Mouse (Mus musculus) forebrain, embryonic 16.5 days (tissue): ENCODE measurements around the gene Egf. TPM values are rescaled to one million over a fixed set of nuclear protein-coding genes. Genes with fewer than 3 reads are reported as not detected.

Experiments
- ATAC-seq: fragments of 200-750 bp; cut with Nextera tagmentation; 2 replicates; pipeline ENCODE4 v1.8.0; 2017; ENCODE audit warnings: mild to moderate bottlenecking, moderate library complexity
- H3K27ac ChIP-seq: fragments of 300-500 bp; sonication (generic); 2 replicates; pipeline ENCODE4 v1.5.1; 2014; ENCODE audit warnings: low read length, control low read depth
- H3K27me3 ChIP-seq: fragments of 300-500 bp; sonication (generic); replicated peaks from 2 replicates; pipeline ENCODE4 v1.6.1; 2014; ENCODE audit warnings: low read length; ENCODE audit not compliant: control insufficient read depth, insufficient read depth
- H3K36me3 ChIP-seq: fragments of 300-500 bp; sonication (generic); 2 replicates; pipeline ENCODE4 v1.6.1; 2014; ENCODE audit not compliant: control insufficient read depth, insufficient read depth
- H3K4me1 ChIP-seq: fragments of 300-500 bp; sonication (generic); replicated peaks from 2 replicates; pipeline ENCODE4 v1.6.1; 2014; ENCODE audit warnings: low read length; ENCODE audit not compliant: control insufficient read depth, insufficient read depth
- H3K4me2 ChIP-seq: fragments of 300-500 bp; sonication (generic); 2 replicates; pipeline ENCODE4 v1.6.1; 2014; ENCODE audit warnings: mild to moderate bottlenecking, low read length, control low read depth
- H3K4me3 ChIP-seq: fragments of 300-500 bp; sonication (generic); replicated peaks from 2 replicates; pipeline ENCODE4 v1.5.1; 2014; ENCODE audit warnings: mild to moderate bottlenecking, low read length, control low read depth
- H3K9ac ChIP-seq: fragments of 300-500 bp; sonication (generic); replicated peaks from 2 replicates; pipeline ENCODE4 v1.6.1; 2014; ENCODE audit warnings: low read depth, low read length, control low read depth
- H3K9me3 ChIP-seq: fragments of 300-500 bp; sonication (generic); 2 replicates; pipeline ENCODE4 v1.6.1; 2016; ENCODE audit warnings: low read length; ENCODE audit not compliant: control insufficient read depth
- WGBS: fragments of 180-500 bp; shearing (Covaris S2); extraction: QIAGEN DNeasy Blood & Tissue Kit; methylation state at CpG from one replicate; pipeline ENCODE4 v1.1.7; 2014; 5-methylcytosine and 5-hydroxymethylcytosine counted together
- microRNA-seq: library from miRNA; unstranded; fragments of <30 nt; microRNA quantifications from one replicate; pipeline ENCODE4, GENCODE M21; 2017
- polyA plus RNA-seq: library from polyadenylated mRNA; unstranded; fragments of >200 nt; fragmentation: Nextera tagmentation; extraction: Ambion mirVana; gene quantifications from 2 replicates; pipeline ENCODE4 v1.2.1, GENCODE M21; 2015

The Egf gene
- polyA plus RNA-seq, 1 experiment from 2014 or later = 3.0 TPM

GRCm38 (mm10) chr3:129637446-129637845 lies 117.7 kb downstream of the Egf start:
- Histone ChIP-seq H3K4me3 (no peak overlapping the region), H3K27ac (no peak overlapping the region), H3K9ac (no peak overlapping the region), H3K9me3 (no peaks in the 10 kb centered on the region), H3K4me1 (peaks cover 7% of the 10 kb centered on the region), H3K36me3 (0 out of 2 replicates have a peak, but pooled peaks cover 2% of the 10 kb centered on the region), H3K4me2 (no peak overlapping the region), H3K27me3 (no peaks in the 10 kb centered on the region)
- no peak for ATAC-seq
- 88% methylated on average over 6 of the region's 6 CpGs for WGBS

- peak; percentile 72 for ATAC-seq
- WGBS = 87% methylated on average over 11 of the region's 11 CpGs
- H3K9me3 ChIP-seq = no peaks in the 10 kb centered on the region
- H3K4me2 ChIP-seq = no peak overlapping the region
- no peaks in the 10 kb centered on the region for H3K27me3 ChIP-seq
- no peak overlapping the region for H3K4me3 ChIP-seq
- H3K9ac ChIP-seq = no peak overlapping the region
- H3K4me1 ChIP-seq = no peaks in the 10 kb centered on the region
- 0 out of 2 replicates have a peak, but pooled peaks cover 2% of the 10 kb centered on the region for H3K36me3 ChIP-seq
- H3K27ac ChIP-seq = no peak overlapping the region
Measured at GRCm38 (mm10) chr3:129634260-129634901, 120.7 kb downstream of the Egf start.

GRCm38 (mm10) chr3:129633518-129633917 lies 121.6 kb downstream of the Egf start:
- H3K36me3 ChIP-seq = 0 out of 2 replicates have a peak, but pooled peaks cover 2% of the 10 kb centered on the region
- H3K27me3 ChIP-seq = no peaks in the 10 kb centered on the region
- H3K4me2 ChIP-seq = no peak overlapping the region
- H3K4me3 ChIP-seq = no peak overlapping the region
- no peaks in the 10 kb centered on the region for H3K4me1 ChIP-seq
- 73% methylated on average over 8 of the region's 8 CpGs for WGBS
- ATAC-seq = no peak
- no peak overlapping the region for H3K27ac ChIP-seq
- no peaks in the 10 kb centered on the region for H3K9me3 ChIP-seq
- no peak overlapping the region for H3K9ac ChIP-seq

DNA sequence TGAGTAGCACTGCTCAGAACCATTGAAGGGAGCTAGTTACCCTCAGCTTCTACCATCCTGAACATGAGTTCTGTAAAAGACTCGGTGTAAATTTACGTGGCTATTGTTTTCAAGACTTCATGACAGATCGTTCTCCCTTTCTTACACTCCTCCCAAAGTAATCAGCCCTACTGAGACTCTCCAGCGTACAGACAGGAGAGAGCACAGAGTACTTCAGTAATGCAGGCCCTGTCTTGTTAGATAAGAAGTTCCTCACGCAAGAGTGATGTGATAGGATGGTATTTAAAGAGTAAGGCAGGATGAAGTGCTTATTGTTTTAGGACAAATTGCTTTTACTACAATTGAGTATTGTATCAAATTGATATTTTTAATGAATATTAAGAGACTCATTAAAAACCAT lies 123.3 kb downstream of the Egf start:
- 0 out of 2 replicates have a peak, but pooled peaks cover 2% of the 10 kb centered on the region for H3K36me3 ChIP-seq
- no peaks in the 10 kb centered on the region for H3K27me3 ChIP-seq
- H3K9me3 ChIP-seq = no peaks in the 10 kb centered on the region
- ATAC-seq = no peak
- no peak overlapping the region for H3K4me2 ChIP-seq
- H3K4me3 ChIP-seq = no peak overlapping the region
- H3K4me1 ChIP-seq = no peaks in the 10 kb centered on the region
- H3K9ac ChIP-seq = no peak overlapping the region
- H3K27ac ChIP-seq = no peak overlapping the region
- WGBS = 91% methylated on average over 5 of the region's 5 CpGs

GRCm38 (mm10) chr3:129631018-129631417 lies 124.1 kb downstream of the Egf start:
- WGBS = 81% methylated on average over 1 of the region's 1 CpGs
- no peak overlapping the region for H3K9ac ChIP-seq
- no peaks in the 10 kb centered on the region for H3K9me3 ChIP-seq
- no peaks in the 10 kb centered on the region for H3K4me1 ChIP-seq
- H3K4me3 ChIP-seq = no peak overlapping the region
- H3K27ac ChIP-seq = no peak overlapping the region
- no peaks in the 10 kb centered on the region for H3K27me3 ChIP-seq
- no peak for ATAC-seq
- H3K36me3 ChIP-seq = 0 out of 2 replicates have a peak, but pooled peaks cover 1% of the 10 kb centered on the region
- H3K4me2 ChIP-seq = no peak overlapping the region

Small RNA genes within 50 kb of the gene (microRNA-seq; reads per million reads assigned to microRNA genes)
- gene Gm24515 = not detected

Other genes starting within 250 kb of the Egf start
- 43.5 and 44.7 TPM in 2 replicates for gene Elovl6, start 223.0 kb downstream of the Egf start, polyA plus RNA-seq
- not detected in 2 replicates for gene Lrit3, start 48.7 kb upstream of the Egf start, polyA plus RNA-seq
- 0.25 TPM in 1 of 2 replicates, not detected in the other for gene Rrh, start 67.3 kb upstream of the Egf start, polyA plus RNA-seq
- 44.7 and 45.3 TPM in 2 replicates for gene Gar1, start 76.1 kb upstream of the Egf start, polyA plus RNA-seq
- 0.22 and 0.26 TPM in 2 replicates for gene Cfi, start 80.6 kb upstream of the Egf start, polyA plus RNA-seq
- gene Pla2g12a, start 123.3 kb upstream of the Egf start, polyA plus RNA-seq = 32.2 and 34.0 TPM in 2 replicates
- gene Casp6, start 146.1 kb upstream of the Egf start, polyA plus RNA-seq = 27.4 and 29.1 TPM in 2 replicates
- gene Mcub, start 214.9 kb upstream of the Egf start, polyA plus RNA-seq = 4.7 and 7.4 TPM in 2 replicates